Mouse (Mus musculus) urinary bladder, postnatal 4 days (tissue): Measurements from ENCODE around the gene Vwa8.

Experiments
- DNase-seq, 2 experiments: peaks; one replicate each; pipeline ENCODE4 v3.0.0; 2021 to 2022; ENCODE audit warnings: low spot score in 2 of 2

The Vwa8 gene

DNA sequence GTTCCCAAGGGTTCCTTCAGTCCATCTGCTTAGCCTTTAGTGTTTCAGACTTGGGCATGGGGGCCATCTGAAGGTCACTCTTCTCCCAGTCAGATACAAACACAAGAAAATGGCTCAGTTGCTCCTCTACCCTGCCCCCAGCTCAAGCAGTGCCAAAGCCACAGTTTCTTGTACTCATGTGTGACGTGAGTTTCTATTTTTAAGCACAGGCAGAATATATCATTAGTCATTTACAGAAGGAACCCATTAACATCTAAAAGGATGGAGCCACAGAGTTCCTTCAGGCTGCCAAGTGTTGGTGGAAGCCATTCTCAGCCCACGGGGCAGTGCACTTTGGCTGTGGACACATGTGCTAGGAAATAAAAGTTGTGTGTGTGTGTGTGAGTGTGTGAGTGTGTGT, 240.6 kb downstream of the Vwa8 start:
- DNase-seq: no peak

DNA sequence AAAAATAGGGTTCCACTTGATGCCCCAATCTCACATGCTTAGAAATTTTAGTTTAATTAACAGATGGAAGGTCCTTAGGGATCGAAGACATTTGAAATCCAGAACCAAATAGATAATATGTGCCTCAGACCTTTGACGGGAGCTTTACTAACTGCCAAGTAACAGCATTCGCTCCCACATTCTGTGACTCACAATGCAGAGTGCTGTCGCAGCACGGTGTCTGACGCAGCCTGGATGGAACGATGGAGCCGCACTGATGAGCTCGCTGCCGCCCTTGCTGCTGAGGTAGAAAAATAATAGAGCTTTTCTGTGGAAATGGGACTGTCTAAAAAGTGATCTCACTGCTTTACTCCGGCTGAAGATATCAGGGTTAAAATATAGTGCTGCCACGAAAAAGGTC, 248.3 kb downstream of the Vwa8 start:
- no peak for DNase-seq

DNA sequence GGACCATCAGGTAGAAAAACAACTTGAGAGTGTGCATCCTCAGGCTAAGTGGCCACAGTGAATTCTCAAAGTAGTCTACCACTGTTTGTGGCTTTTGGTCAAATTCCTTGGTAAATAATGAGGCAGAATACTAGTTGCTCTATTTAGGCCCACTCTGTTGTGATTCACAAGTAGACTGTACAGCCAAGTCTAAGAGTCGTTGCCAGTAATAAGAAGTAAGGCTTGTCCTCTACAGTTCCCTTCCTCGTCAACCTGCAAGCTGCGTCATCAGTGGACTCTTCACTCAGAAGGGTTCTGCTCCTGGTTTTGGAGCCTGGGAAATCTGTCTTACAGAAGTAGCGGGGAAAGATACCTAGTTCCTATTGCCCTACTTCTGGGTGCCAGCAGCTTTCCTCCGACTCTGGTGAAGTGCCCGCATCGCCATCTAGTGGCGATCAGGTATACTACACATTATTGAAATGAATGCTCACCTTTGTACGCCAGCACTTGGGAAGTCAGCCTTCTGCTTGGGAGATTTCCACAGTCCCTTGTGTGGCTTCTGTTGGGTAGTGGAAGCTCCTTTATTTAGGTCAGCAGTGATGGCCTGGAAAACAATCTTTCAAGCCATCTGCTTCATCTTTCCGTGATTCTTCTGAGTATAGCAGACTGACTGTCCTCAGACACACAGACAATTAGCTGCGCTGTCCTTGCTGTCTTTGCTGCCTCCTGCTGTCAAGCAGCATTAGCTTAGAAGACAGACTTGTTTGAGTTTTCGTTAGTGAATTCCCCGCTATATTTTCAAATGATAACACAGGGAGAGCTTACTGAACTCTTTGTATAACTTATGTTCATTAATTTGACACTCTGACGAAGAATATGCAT, 258.0 kb downstream of the Vwa8 start:
- DNase-seq: peak; percentile 56 to 77

DNA sequence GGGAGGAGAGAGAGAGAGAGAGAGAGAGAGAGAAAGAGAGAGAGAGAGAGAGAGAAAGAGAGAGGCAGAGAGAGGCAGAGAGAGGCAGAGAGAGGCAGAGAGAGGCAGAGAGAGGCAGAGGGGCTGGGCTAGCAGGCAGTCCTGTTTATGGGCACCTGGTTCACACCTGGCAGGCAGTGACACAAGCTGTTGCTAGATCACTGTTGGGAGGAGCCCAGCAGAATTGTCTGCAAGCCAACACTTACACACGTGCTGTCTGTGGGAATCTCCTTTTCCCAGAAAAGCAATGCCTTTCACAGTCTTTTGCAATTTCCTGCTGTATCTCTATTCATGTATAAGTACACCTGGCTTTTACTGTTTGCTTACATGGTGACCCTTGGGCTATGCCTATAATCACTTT, 260.5 kb downstream of the Vwa8 start:
- DNase-seq: no peak

DNA sequence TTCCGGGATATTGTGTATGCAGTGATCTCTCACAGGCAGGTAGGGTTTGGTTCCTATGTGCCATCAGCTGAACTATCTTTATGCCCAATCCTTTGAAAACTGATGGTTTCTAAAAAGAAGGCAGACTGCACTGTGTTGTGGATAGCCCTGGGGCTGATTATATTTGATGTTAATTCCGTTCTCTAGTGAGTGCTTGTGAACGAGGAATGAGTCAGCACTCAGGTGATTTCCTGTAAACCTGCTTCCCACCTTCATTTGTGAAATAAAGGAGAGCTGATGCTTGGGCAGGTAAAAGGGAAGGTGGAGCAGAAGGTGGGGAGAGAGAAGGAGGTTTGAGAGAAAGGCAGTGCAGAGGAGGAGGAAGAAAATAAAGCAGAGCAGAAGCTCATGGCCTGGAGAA, 261.2 kb downstream of the Vwa8 start:
- no peak for DNase-seq

DNA sequence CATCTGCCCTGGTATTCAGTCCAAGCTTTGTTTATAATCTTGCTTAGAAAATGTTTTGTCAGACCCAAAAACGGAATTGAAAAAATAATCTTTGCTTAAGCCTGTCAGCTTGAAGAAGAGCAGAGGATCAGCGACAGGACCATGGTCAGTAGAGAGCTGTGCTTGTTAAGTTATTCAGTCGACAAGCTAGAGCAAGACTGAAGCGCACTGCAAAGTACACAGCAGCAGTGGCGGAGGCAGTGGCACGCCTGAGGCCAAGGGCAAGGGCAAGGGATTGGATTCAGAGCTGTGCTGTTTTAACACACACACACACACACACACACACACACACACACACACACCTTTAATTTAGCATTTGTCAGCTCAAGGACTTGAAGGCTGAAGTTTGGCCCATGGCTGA, 263.2 kb downstream of the Vwa8 start:
- no peak for DNase-seq

DNA sequence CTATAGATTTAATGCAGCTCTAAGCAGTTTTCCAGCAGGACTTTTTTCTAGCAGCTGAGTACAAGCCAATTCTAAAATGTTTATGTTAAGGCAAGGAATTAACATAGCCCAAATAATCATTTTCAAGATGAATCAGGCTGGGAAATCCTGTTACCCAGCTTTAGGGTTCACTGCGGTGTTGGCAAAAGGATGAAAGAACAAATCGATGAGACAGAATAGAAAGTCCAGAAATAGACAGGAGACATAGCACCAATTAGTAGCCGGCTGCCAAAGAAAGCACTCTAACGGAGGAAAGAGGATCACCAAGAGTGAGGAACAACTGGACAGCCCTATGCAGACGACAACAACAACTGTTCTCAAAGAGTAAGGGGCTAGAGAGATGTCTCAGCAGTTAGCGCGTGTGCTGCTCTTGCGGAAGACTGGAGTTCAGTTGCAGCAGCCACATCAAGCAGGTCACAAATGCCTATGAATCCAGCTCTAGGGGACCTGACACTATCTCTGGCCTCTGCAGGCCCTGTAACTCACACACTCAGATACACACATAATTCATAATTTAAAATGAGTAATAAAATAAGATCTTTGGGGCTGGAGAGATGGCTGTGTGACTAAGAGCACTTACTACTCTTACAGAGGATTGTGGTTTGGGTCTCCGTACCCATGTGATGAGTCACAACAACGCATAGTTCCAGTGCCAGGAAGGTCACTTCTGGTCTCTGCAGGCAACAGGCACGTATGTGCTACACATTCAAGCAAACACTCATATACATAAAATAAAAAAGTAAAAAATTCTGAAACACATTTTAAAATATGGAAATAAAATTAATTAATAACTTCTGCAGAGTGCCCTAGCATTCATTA, 265.9 kb downstream of the Vwa8 start:
- no peak for DNase-seq

DNA sequence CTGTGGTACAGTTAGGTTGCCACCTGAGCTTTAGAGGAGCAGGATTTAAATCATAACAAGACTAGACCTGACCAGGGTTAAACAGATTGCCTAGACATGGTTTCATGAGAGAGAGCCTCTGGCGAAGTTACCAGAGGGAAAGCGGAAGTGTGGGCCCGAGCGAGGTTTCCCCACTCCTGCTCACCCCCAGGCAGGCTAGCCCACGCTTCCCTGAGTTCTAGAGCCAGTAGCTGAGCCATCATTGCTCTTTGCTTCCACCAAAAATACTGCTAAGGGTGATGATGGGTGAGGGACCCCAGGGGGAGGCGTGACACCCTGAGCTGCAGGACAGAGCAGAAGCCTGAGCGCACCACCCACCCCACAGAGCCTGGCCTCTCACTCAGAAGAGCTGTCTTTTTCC, 269.6 kb downstream of the Vwa8 start:
- no peak for DNase-seq

DNA sequence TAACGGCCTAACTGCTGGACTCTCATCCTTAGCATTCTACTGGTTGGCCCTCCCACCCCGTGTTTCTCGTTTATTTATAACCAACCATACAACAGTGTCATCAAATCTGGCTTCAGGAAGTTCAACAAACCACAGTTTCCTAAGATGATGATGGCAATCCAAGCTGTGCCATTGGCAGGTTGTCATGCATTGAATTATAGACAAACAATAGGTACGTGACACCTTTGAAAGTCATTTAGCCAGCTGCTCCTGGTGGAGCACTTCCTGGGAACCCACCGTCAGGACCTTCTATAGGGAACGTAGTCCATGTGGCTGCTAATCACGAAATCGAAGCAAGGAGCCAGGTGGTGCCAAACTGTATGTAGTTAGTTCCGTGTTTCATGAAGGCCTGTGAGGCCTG, 270.5 kb downstream of the Vwa8 start:
- no peak for DNase-seq

DNA sequence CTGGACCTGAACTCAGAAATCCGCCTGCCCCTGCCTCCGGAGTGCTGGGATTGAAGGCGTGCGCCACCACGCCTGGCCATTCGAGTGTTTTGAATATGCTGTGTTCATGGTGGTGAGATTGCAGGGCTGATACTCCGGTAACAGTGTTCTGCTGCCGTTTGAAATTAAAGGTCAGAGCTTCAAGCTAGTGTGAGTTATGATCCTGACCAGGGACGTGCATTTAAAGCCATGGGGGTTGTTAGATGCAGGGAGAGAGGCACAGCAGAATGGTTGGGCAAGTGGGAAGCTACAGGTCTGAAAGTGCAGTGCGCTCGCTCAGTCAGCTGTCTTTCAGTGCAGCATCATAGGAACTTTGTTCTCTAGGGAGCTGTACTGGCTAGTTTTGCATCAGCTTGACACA, 271.8 kb downstream of the Vwa8 start:
- DNase-seq: no peak

DNA sequence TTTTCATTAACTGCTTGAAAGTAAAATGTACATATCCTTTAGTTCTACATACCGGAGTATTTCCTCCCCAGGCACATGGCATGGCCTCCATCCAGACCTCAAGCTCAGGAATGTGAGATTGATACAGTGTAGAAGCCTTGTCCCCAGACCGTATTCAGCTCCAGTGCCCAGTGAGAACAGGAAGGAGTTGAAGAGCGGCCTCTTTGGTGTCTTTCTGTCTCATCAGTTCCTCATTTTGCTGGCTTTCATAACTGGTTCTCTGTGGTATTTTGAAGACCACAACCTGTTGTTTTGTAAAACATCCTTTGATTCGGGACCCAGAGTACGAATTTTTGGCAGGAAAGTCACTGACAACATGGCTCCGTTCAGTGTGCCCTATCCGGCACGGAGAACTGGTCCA, 274.6 kb downstream of the Vwa8 start:
- no peak for DNase-seq

DNA sequence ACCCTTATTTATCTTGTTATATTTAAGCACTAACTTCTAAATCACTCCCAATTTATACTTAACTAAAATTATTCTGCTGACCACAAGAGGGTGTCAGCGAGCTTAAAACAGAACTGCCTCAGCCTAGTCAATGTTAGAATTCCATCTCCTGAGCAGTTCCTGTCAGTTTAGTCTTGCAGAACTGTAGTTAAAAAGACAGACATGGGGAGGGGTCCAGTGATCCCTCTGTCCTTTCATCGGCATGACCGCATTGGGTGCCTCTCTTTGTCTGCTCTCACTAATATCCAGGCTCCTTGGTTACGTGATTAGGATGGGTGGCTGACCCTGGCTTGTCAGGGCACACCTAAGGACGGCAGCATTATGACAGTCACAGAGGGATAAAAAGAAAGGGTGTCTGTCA, 275.8 kb downstream of the Vwa8 start:
- DNase-seq: no peak

DNA sequence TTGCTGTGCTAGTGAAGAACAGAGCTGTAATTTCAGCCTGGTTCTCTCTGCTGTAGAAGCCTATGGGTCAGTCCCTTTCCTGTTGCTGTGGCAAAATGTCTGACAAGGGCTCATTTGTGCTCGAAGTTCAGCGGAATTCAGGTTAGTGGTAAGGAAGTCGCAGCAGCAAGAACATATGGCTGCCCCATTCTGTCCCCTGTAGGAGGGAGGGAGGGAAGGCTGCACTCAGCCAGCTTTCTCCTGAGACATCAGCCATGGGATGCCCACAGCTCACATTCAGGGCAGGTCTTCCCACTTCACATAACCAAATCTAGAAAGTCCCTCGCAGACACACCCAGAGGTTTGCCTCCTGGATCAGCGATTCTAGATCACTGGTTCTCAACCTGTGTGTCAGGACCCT, 277.3 kb downstream of the Vwa8 start:
- no peak for DNase-seq

DNA sequence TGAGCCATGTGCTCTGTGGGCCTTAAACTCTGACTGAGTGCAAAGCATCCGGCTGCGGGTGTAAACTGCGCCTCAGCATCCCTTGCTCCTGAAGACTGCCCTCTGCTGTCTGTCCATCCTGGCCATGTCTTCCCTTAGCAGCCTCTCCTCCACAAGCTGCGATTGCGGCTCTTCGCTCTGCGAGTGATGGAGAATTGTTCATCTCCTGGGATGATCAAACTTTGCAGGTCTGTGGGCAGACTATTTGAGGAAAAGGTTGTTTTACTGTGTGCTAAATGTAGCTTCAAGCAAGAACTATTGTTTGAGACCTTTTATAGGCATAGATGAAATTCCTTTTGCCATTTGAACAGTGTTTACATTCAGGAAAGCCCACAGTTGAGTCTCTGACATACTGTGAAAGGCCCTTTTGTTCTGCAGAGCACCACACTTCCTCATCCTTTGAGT, 286.1 kb downstream of the Vwa8 start:
- no peak for DNase-seq

DNA sequence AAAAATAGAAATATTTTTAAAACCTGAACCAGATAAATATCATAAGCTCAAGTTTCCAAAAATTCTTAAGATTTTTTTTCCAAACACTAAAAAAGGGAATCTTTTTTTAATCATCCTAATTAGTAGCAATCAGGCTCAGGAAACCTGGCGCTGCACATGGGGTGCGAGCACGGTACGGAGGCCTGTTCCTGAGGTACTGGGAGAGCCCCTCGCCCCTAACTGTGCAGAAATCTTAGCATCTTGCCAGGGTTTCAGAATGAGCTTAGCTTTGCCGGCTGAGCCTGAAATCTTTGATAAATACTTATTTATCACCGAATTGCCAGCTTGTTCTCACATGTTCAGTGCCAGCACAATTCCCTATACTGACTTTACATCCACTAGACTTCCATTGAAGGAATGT, 286.6 kb downstream of the Vwa8 start:
- no peak for DNase-seq

DNA sequence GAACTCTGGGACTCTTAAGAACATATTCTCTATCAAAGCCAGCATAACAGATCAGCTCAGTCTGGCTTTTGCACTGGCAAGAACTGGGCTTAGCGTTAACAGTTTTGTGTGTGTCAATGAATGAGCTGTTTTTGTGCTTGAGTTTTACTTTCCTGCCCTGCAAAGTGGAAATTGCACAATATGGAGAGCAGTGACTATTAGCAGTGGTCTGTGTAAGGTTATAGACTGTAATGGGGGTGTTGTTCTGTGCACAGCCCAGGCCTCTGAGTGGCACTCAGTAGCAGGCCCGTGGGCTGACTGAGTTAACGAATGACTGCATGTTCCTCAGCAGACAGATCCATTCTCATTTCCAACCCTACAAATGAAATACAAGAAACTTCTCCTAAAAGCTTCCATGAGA, 287.7 kb downstream of the Vwa8 start:
- DNase-seq: no peak

DNA sequence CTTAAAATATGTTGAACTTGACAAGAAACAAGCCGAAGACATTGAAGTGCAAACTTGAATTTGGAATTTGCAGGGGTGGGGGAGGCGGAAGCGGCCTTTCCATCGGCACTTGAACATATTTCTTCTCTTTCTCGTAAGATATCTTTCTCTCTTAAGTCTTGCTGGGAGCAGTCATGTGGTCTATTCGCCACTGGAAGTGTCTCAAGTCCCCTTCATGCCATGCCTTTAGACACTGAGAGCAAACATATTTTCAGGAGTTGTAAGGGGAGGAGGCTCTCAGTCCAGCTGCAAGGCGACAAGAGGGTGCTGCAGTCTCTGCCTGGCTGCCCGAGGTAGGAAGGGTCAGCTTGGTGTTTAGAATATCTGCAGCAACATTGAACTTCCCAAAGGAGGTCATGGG, 288.2 kb downstream of the Vwa8 start:
- DNase-seq: no peak

DNA sequence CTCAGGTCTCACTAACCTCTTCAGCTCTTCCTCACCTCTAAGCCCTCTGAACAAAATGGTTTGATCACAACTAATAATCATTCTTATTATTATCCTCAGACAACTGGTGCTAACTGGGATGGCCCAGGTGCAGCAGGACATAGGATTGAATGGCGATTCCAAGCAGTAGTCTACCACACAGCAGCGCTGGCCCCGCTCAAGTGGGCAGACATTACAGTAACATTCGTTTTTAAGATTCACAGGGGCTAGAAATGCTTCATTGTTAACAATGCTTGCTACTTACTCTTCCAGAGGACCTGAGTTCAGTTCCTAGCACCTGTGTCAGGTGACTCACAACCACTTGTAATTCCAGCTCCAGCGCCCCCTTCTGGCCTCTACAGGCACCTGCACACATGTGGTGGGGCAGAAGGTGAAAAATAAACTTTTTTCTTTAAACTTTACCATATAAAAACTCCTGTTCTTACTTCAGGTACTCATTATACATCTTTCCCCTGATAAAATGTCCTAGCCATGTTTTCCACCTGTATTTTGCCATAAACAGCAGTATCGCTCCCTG, 290.3 kb downstream of the Vwa8 start:
- DNase-seq: no peak

DNA sequence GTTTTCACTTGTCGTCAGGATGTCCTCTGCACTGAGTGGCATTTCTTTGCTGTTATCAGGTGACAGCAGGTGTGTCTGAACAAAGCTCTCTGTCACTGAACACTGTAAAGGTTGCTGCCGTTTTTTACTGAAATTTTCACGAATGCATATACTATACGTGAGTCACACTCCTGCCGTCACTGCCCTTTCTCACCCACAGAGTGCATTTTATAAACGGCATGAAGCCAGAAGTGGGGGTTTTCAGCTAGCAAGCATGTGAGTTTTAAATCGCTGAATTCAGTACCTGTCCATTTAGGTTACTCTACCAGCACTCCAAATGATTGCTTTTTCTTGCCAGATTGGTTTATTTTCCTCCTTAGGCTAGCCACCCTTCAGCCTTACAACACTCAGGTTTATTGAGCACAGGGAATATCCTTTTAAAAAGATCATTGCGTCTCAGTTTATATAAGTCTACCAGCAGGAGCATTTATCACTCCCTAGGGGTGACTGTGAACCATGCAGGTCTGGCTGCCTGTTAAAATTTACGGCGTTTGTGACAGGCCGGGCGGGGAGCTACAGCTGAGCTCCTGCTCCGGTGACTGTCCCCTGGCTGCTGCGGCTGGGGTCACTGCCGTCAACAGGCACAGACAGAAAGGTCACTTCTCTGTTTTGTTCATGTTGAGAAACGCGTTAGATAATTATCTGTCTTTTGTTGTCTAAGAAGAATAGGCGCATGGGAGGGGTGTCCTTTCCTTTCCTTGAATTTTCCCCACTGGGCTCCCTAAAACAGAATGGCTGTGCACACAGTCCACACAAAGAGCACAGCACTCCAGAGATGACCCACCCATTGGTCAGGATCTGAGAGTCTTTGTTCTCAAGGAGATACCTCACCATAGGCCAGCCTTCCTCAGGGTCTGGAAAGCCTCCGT, 291.3 kb downstream of the Vwa8 start:
- no peak for DNase-seq

DNA sequence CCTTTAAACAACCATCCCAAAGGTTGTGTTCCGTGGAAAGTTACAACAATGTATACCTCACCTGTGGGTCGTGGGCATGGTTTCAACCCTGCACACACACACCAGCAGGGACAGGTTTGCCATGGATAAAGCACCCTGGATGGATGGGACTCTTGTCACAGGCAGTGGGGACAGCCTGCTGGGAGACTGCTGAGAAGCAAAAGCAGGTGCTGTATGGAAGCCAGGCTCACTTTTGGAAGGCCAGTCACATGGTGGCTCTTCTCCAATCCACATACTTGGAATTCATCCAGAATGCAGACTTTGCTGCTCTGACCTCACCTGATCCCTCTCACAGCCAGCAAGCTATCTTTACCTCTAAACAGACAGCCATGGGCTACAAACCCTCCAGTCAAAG, 292.0 kb downstream of the Vwa8 start:
- no peak for DNase-seq

DNA sequence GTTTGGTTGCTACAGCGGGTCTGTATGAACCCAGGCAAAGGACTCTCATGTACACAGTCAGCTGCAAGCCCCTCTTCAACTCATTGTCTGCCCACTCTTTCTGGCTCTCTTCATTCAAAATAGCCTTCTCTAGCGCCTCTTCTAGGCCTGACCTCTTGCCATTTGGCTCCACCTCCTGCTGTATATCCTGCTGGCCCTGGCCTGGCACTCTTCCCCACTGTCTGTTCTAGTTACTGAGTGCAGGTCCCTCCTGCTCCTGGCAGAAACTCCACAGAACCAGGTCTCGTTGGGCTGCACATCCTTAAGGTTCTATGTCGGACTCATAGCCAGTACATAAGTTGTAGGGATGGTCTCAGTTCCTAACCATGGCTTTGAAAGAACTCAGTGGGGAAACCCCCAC, 293.5 kb downstream of the Vwa8 start:
- DNase-seq: no peak

DNA sequence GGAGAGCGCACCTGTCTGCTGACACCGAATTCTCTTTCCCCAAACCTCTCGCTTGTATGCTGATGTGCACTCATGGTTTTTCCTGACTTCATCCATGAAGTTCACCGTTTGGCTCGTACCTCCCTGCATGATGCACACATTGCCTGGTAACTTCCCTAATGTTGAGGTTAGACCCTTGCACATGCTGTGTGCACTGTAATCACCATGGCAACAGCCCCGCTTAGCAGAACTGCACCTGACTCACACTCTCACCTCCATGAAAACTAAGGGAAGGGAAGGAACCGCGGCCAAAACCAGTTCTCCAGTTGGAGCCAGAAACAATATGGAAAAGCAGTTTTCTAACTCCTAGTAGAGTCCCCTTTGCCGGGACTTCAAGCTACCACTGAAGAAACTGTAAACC, 294.8 kb downstream of the Vwa8 start:
- no peak for DNase-seq
